Mouse (Mus musculus) leukemia stem cell, adult 10-12 weeks (primary cell): ENCODE measurements around the gene Tmem92. TPM values are rescaled to one million over a fixed set of nuclear protein-coding genes. Genes with fewer than 3 reads are reported as not detected.

Experiments
- polyA plus RNA-seq: library from polyadenylated mRNA; stranded (reverse); fragments of >175 nt; gene quantifications from 2 replicates; pipeline ENCODE4 v1.2.3, GENCODE M21; 2012; ENCODE audit warnings: low replicate concordance

Tmem92 gene
- polyA plus RNA-seq: not detected in 2 replicates

DNA sequence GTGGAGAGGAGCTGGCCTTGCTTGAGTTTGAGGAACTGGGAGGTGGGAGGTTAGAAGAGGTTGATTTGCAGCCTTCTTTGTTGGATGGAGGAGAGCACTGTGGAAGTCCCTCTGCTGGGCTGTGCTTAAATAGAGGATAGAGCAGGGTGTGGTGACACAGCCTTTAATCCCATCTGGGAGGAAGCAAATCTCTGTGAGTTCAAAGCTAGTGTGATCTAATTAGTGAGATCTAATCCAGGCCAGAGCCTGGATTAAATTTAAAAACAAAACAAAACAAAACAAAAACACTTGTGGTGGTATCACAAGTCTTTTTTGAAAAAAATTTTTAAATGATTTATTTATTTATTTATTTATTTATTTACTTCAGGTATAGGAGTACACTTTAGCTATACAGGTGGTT is at the start of gene Tmem92:
Gene Tmem92 (minus strand): TSS at position 101 of the 400 bp plus-strand sequence.

DNA sequence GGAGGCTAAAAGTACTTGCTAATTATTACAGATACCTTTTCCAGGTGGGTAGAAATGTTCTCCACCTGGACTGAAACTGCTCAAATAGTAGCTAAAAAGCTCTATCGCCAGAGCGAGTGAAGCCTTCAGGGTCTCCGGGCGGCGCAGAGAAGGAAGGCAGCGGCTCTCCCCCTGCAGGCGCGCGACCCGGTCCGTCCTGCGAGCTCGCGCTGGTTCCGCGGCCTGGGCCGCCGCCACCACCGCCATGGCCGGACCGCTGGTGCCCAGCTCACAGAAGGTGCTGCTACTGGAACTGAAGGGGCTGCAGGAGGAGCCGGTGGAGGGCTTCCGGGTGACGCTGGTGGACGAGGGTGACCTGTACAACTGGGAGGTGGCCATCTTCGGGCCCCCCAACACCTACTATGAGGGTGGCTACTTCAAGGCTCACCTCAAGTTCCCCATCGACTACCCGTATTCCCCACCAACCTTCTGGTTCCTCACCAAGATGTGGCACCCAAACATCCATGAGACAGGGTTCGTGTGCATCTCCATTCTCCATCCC is 40.7 kb downstream of the Tmem92 start, which contains the start of gene Cdc34b:
Gene Cdc34b (plus strand): TSS at position 51 of the 541 bp plus-strand sequence.

Other genes starting within 250 kb of the Tmem92 start
- gene Rsad1, start 233.4 kb downstream of the Tmem92 start, polyA plus RNA-seq: 0.38 and 0.81 TPM in 2 replicates
- 0.27 TPM in 1 of 2 replicates, not detected in the other for gene Chad, start 217.7 kb downstream of the Tmem92 start, polyA plus RNA-seq
- 52.4 and 61.1 TPM in 2 replicates for gene Acsf2, start 180.8 kb downstream of the Tmem92 start, polyA plus RNA-seq
- gene Lrrc59, start 152.9 kb downstream of the Tmem92 start, polyA plus RNA-seq: 108 and 211 TPM in 2 replicates
- 24.1 and 26.9 TPM in 2 replicates for gene Mrpl27, start 128.9 kb downstream of the Tmem92 start, polyA plus RNA-seq
- gene Eme1, start 128.7 kb downstream of the Tmem92 start, polyA plus RNA-seq: 3.7 and 12.1 TPM in 2 replicates
- 11.8 and 17.3 TPM in 2 replicates for gene Xylt2, start 105.2 kb downstream of the Tmem92 start, polyA plus RNA-seq
- gene Gm11541, start 78.2 kb downstream of the Tmem92 start, polyA plus RNA-seq: not detected in 2 replicates
- gene Cdc34b, start 40.9 kb downstream of the Tmem92 start, polyA plus RNA-seq: not detected in 2 replicates
- gene Col1a1, start 153.5 kb upstream of the Tmem92 start, polyA plus RNA-seq: 2.9 and 4.8 TPM in 2 replicates
- gene Hils1, start 184.9 kb upstream of the Tmem92 start, polyA plus RNA-seq: not detected in 2 replicates
- not detected in 2 replicates for gene Sgca, start 193.6 kb upstream of the Tmem92 start, polyA plus RNA-seq
- gene Ppp1r9b, start 208.3 kb upstream of the Tmem92 start, polyA plus RNA-seq: 486 and 536 TPM in 2 replicates
- 609 and 778 TPM in 2 replicates for gene Samd14, start 227.2 kb upstream of the Tmem92 start, polyA plus RNA-seq